Mouse (Mus musculus): Measurements from ENCODE around the gene Krtap3-1. TPM values are rescaled to one million over a fixed set of nuclear protein-coding genes. Genes with fewer than 3 reads are reported as not detected.
"Not testable (repeated sequence)": the region's sequence is repeated elsewhere in the genome, so short reads cannot be mapped to it uniquely, and the experiment has no call there.

Krtap3-1 gene
- 0.47 and 2.7 TPM in 2 replicates for polyA plus RNA-seq (2012; rRNA removed)

- Histone ChIP-seq H3K36me3 (ENCODE audit: control insufficient read depth, insufficient read depth, low read length) (no peaks in the 10 kb centered on the region), H3K4me1 (ENCODE audit: control insufficient read depth, insufficient read depth, insufficient read length, low read length) (peaks cover 7% of the 10 kb centered on the region; the same call in 1 of the 2 replicates), H3K4me3 (ENCODE audit: low read depth, low read length) (no peak within 1 kb of the TSS), H3K27ac (ENCODE audit: insufficient read depth, low read depth, low read length) (no peak within 1 kb of the TSS), H3K27me3 (ENCODE audit: control insufficient read depth, insufficient read depth, low read length) (no peaks in the 10 kb centered on the region)
- TF ChIP-seq CTCF (IDR thresholded peaks at IDR 0.05; ENCODE audit: extremely low read depth, insufficient read length, insufficient replicate concordance, low read depth, low read length) (no peak), POLR2A (IDR thresholded peaks at IDR 0.05; ENCODE audit: low read depth, low read length) (no peak)
- WGBS, result 63% methylated on average over 7 of the region's 7 CpGs
Observed at GRCm38 (mm10) chr11:99566530-99566929, at the start of gene Krtap3-1. Gene Krtap3-1, minus strand, starts transcription at chr11:99566630.

GRCm38 (mm10) chr11:99614796-99615363 is 48.5 kb upstream of the Krtap3-1 start, which contains the start of gene Krtap2-4:
Gene Krtap2-4, minus strand, starts transcription at chr11:99614846.
- TF ChIP-seq POLR2A (IDR thresholded peaks at IDR 0.05; ENCODE audit: low read depth, low read length), result no peak
- TF ChIP-seq CTCF (IDR thresholded peaks at IDR 0.05; ENCODE audit: extremely low read depth, insufficient read length, insufficient replicate concordance, low read depth, low read length), result no peak
- WGBS, result 41% methylated on average over 3 of the region's 3 CpGs

GRCm38 (mm10) chr11:99610089-99610488 is 43.7 kb upstream of the Krtap3-1 start, which contains the start of gene Gm11937:
Gene Gm11937, minus strand, starts transcription at chr11:99610189.
- WGBS, result 53% methylated on average over 2 of the region's 2 CpGs
- not testable (repeated sequence) for H3K36me3 ChIP-seq (ENCODE audit: control insufficient read depth, insufficient read depth, low read length); H3K27me3 ChIP-seq (ENCODE audit: control insufficient read depth, insufficient read depth, low read length); H3K4me3 ChIP-seq (ENCODE audit: low read depth, low read length); H3K4me1 ChIP-seq (ENCODE audit: control insufficient read depth, insufficient read depth, insufficient read length, low read length); H3K27ac ChIP-seq (ENCODE audit: insufficient read depth, low read depth, low read length)

More at GRCm38 (mm10) chr11:99614796-99615363, 48.5 kb upstream of the Krtap3-1 start, which contains the start of gene Krtap2-4:
- no peaks in the 10 kb centered on the region for H3K36me3 ChIP-seq (ENCODE audit: control insufficient read depth, insufficient read depth, low read length)
- H3K4me1 ChIP-seq (ENCODE audit: control insufficient read depth, insufficient read depth, insufficient read length, low read length), result peaks cover 3% of the 10 kb centered on the region; the same call in 1 of the 2 replicates
- no peaks in the 10 kb centered on the region for H3K27me3 ChIP-seq (ENCODE audit: control insufficient read depth, insufficient read depth, low read length)
- H3K4me3 ChIP-seq (ENCODE audit: low read depth, low read length), result no peak within 1 kb of the TSS
- H3K27ac ChIP-seq (ENCODE audit: insufficient read depth, low read depth, low read length), result no peak within 1 kb of the TSS

- TF ChIP-seq CTCF (IDR thresholded peaks at IDR 0.05; ENCODE audit: extremely low read depth, insufficient read length, insufficient replicate concordance, low read depth, low read length) (no peak), POLR2A (IDR thresholded peaks at IDR 0.05; ENCODE audit: low read depth, low read length) (no peak)
- Histone ChIP-seq H3K27me3 (ENCODE audit: control insufficient read depth, insufficient read depth, low read length) (no peaks in the 10 kb centered on the region), H3K36me3 (ENCODE audit: control insufficient read depth, insufficient read depth, low read length) (no peaks in the 10 kb centered on the region), H3K4me3 (ENCODE audit: low read depth, low read length) (no peak overlapping the region), H3K27ac (ENCODE audit: insufficient read depth, low read depth, low read length) (no peak overlapping the region), H3K4me1 (ENCODE audit: control insufficient read depth, insufficient read depth, insufficient read length, low read length) (peaks cover 5% of the 10 kb centered on the region; the same call in 1 of the 2 replicates)
- WGBS, result 84% methylated on average over 1 of the region's 1 CpGs
Observed at GRCm38 (mm10) chr11:99609126-99609525, 42.7 kb upstream of the Krtap3-1 start.

- H3K27me3 ChIP-seq (ENCODE audit: control insufficient read depth, insufficient read depth, low read length); H3K27ac ChIP-seq (ENCODE audit: insufficient read depth, low read depth, low read length); H3K4me3 ChIP-seq (ENCODE audit: low read depth, low read length); H3K4me1 ChIP-seq (ENCODE audit: control insufficient read depth, insufficient read depth, insufficient read length, low read length); H3K36me3 ChIP-seq (ENCODE audit: control insufficient read depth, insufficient read depth, low read length): not testable (repeated sequence)
- WGBS, result 28% methylated on average over 1 of the region's 1 CpGs
Observed at GRCm38 (mm10) chr11:99603208-99603607, 36.8 kb upstream of the Krtap3-1 start, which contains the start of gene Gm11938. Gene Gm11938, minus strand, starts transcription at chr11:99603308.

GRCm38 (mm10) chr11:99597742-99598141 is 31.3 kb upstream of the Krtap3-1 start, which contains the start of gene Krtap9-3:
Gene Krtap9-3, minus strand, starts transcription at chr11:99598105.
- WGBS, result 55% methylated on average over 6 of the region's 6 CpGs
- H3K27me3 ChIP-seq (ENCODE audit: control insufficient read depth, insufficient read depth, low read length); H3K36me3 ChIP-seq (ENCODE audit: control insufficient read depth, insufficient read depth, low read length): not testable (repeated sequence)

GRCm38 (mm10) chr11:99590981-99591380 is 24.6 kb upstream of the Krtap3-1 start, which contains the start of gene Krtap1-3:
Gene Krtap1-3, minus strand, starts transcription at chr11:99591339.
- H3K36me3 ChIP-seq (ENCODE audit: control insufficient read depth, insufficient read depth, low read length), result no peaks in the 10 kb centered on the region
- TF ChIP-seq POLR2A (IDR thresholded peaks at IDR 0.05; ENCODE audit: low read depth, low read length), result no peak
- no peak for TF ChIP-seq CTCF (IDR thresholded peaks at IDR 0.05; ENCODE audit: extremely low read depth, insufficient read length, insufficient replicate concordance, low read depth, low read length)
- WGBS, result 74% methylated on average over 6 of the region's 6 CpGs

More at GRCm38 (mm10) chr11:99597742-99598141, 31.3 kb upstream of the Krtap3-1 start, which contains the start of gene Krtap9-3:
- H3K4me1 ChIP-seq (ENCODE audit: control insufficient read depth, insufficient read depth, insufficient read length, low read length); H3K4me3 ChIP-seq (ENCODE audit: low read depth, low read length); H3K27ac ChIP-seq (ENCODE audit: insufficient read depth, low read depth, low read length): not testable (repeated sequence)

More at GRCm38 (mm10) chr11:99590981-99591380, 24.6 kb upstream of the Krtap3-1 start, which contains the start of gene Krtap1-3:
- Histone ChIP-seq H3K4me3 (ENCODE audit: low read depth, low read length) (no peak within 1 kb of the TSS), H3K27me3 (ENCODE audit: control insufficient read depth, insufficient read depth, low read length) (no peaks in the 10 kb centered on the region), H3K27ac (ENCODE audit: insufficient read depth, low read depth, low read length) (no peak within 1 kb of the TSS), H3K4me1 (ENCODE audit: control insufficient read depth, insufficient read depth, insufficient read length, low read length) (peaks cover 4% of the 10 kb centered on the region; the same call in 1 of the 2 replicates)

Data from small intestine, adult 2 months (tissue).